Mouse (Mus musculus): ENCODE data around the gene Kcnh3. TPM values are rescaled to one million over a fixed set of nuclear protein-coding genes. Genes with fewer than 3 reads are reported as not detected.

Kcnh3 gene
- 0.46 and 0.48 TPM in 2 replicates for polyA plus RNA-seq (2012; ENCODE audit: low replicate concordance)

DNA sequence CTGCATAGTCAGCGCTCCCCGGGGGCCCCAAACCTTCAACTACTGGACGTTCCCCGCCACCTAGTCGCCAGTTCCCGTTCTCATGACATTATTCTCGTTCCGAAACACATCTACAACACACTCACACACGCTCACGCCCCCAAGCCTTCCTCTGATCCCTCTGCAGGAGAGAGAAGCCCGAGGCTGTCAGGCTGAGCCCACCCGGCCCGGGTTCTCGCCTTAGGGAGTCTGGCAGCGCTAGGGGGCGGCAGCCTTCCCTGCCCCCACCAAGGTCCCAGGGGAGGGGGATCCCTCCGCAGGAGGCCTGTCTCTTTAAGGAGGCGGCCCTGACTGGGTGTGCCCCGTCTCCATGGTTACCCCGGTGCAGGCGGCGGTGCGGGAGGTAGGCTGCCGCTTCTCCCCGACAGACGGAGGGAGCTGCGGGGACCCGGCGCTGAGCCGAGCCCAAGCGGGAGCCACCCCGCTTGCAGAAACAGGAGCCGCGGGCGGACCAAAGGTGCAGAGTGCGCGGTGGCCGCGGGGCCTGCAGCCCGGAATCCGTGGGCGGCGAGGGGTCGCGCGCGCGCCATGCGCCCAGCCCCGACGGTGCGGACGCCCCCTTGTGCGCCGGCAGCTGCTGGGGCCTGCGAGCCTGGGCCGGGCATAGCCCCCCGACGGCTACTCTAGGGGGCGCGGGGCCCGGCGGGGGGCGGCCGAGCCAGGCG is at the start of gene Kcnh3:
Kcnh3 (plus strand) TSS at position 654 of the 704 bp plus-strand sequence.

GRCm38 (mm10) chr15:99251626-99252380 is 27.1 kb downstream of the Kcnh3 start, which contains the start of gene Mcrs1:
Gene Mcrs1, minus strand, starts transcription at chr15:99251961.

Other genes with a start within 250 kb of the Kcnh3 start
- 21.6 and 198 TPM in 2 replicates for gene Tuba1c, start 195.0 kb upstream of the Kcnh3 start, polyA plus RNA-seq (2012; ENCODE audit: low replicate concordance)
- gene Prph, start 169.7 kb upstream of the Kcnh3 start, polyA plus RNA-seq (2012; ENCODE audit: low replicate concordance): not detected in 2 replicates
- 84.4 and 87.8 TPM in 2 replicates for gene Troap, start 150.3 kb upstream of the Kcnh3 start, polyA plus RNA-seq (2012; ENCODE audit: low replicate concordance)
- not detected in 2 replicates for gene C1ql4, start 137.0 kb upstream of the Kcnh3 start, polyA plus RNA-seq (2012; ENCODE audit: low replicate concordance)
- 0.11 TPM in 1 of 2 replicates, not detected in the other for gene Dnajc22, start 131.7 kb upstream of the Kcnh3 start, polyA plus RNA-seq (2012; ENCODE audit: low replicate concordance)
- gene Spats2, start 98.9 kb upstream of the Kcnh3 start, polyA plus RNA-seq (2012; ENCODE audit: low replicate concordance): 0.27 and 0.60 TPM in 2 replicates
- gene Mcrs1, start 27.1 kb downstream of the Kcnh3 start, polyA plus RNA-seq (2012; ENCODE audit: low replicate concordance): 70.0 and 92.1 TPM in 2 replicates
- 20.8 and 37.7 TPM in 2 replicates for gene Prpf40b, start 70.2 kb downstream of the Kcnh3 start, polyA plus RNA-seq (2012; ENCODE audit: low replicate concordance)
- not detected in 2 replicates for gene Fam186b, start 71.0 kb downstream of the Kcnh3 start, polyA plus RNA-seq (2012; ENCODE audit: low replicate concordance)
- 6.8 and 9.3 TPM in 2 replicates for gene Fmnl3, start 145.6 kb downstream of the Kcnh3 start, polyA plus RNA-seq (2012; ENCODE audit: low replicate concordance)
- 177 and 273 TPM in 2 replicates for gene Tmbim6, start 168.0 kb downstream of the Kcnh3 start, polyA plus RNA-seq (2012; ENCODE audit: low replicate concordance)
- 6.2 and 9.8 TPM in 2 replicates for gene Nckap5l, start 232.9 kb downstream of the Kcnh3 start, polyA plus RNA-seq (2012; ENCODE audit: low replicate concordance)
- 3.8 and 5.3 TPM in 2 replicates for gene Bcdin3d, start 249.9 kb downstream of the Kcnh3 start, polyA plus RNA-seq (2012; ENCODE audit: low replicate concordance)

All from leukemia stem cell, adult 10-12 weeks (primary cell).